Mouse (Mus musculus) cerebellum, adult 2 months (tissue): ENCODE measurements around the gene BC017158.

Experiments used
- CTCF ChIP-seq: fragments of 200-500 bp; IDR thresholded peaks from 2 replicates; pipeline ENCODE4 v1.5.1; 2011; ENCODE audit warnings: low read depth, mild to moderate bottlenecking, control low read depth, low read length, moderate library complexity, borderline replicate concordance; ENCODE audit not compliant: insufficient read depth
- POLR2A ChIP-seq: fragments of 200-500 bp; IDR thresholded peaks from 2 replicates; pipeline ENCODE4 v1.6.1; 2011; ENCODE audit warnings: low read length, control low read depth, borderline replicate concordance; ENCODE audit not compliant: insufficient read depth

DNA sequence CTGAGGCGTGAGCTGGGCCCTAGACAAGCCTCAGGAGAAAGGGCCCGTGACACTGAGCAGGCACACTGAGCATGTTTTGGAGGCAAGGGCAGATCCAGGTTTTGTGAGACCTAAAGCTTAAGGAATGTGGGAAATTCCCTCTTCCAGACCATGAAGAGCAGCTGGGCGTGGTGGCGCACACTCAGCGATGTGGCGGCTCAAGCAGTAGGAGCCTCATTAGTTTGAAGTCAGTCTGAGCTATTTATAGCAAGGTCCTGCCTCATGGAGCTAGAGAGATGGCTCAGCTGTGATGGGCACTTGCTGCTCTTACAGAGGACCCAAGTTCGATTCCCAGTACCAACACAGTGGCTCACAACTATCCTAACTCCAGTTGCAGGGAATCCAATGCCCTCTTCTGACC lies 21.2 kb upstream of the BC017158 start:
- no peak for TF ChIP-seq CTCF
- TF ChIP-seq POLR2A = no peak
